Mouse (Mus musculus) olfactory bulb, adult 2 months (tissue): ENCODE measurements around the gene Tcf7l2. TPM values are rescaled to one million over a fixed set of nuclear protein-coding genes. Genes with fewer than 3 reads are reported as not detected.
A peak's percentile ranks its signal among the peaks of the same experiment; 100 is the strongest.

Experiments
- H3K27ac ChIP-seq: fragments of 200-500 bp; 2 replicates; pipeline ENCODE4 v1.5.1; 2012; ENCODE audit warnings: low read depth, low read length; ENCODE audit not compliant: insufficient read depth
- H3K4me1 ChIP-seq: fragments of 200-500 bp; 2 replicates; pipeline ENCODE4 v1.6.1; 2012; ENCODE audit warnings: low read length; ENCODE audit not compliant: control insufficient read depth, insufficient read depth
- H3K4me3 ChIP-seq: fragments of 200-500 bp; 2 replicates; pipeline ENCODE4 v1.5.1; 2012; ENCODE audit warnings: mild to moderate bottlenecking, low read depth, low read length, moderate library complexity; ENCODE audit not compliant: insufficient read depth
- CTCF ChIP-seq: fragments of 200-500 bp; IDR thresholded peaks from 2 replicates; pipeline ENCODE4 v1.5.1; 2012; ENCODE audit warnings: low read depth, mild to moderate bottlenecking, low read length, moderate library complexity; ENCODE audit not compliant: insufficient read depth
- POLR2A ChIP-seq: fragments of 200-500 bp; IDR thresholded peaks from 2 replicates; pipeline ENCODE4 v1.6.1; 2012; ENCODE audit warnings: mild to moderate bottlenecking, low read depth, low read length, moderate library complexity; ENCODE audit not compliant: insufficient read depth
- WGBS: fragments of 180-500 bp; shearing (Covaris S2); methylation state at CpG from one replicate; pipeline ENCODE4 v1.1.7; 2018; 5-methylcytosine and 5-hydroxymethylcytosine counted together
- polyA plus RNA-seq: library from polyadenylated mRNA; stranded (reverse); fragments of >200 nt; gene quantifications from 2 replicates; pipeline ENCODE4 v1.2.4, GENCODE M21; 2012; ENCODE audit warnings: low replicate concordance; ENCODE audit not compliant: missing spikeins, insufficient read depth, insufficient read length

The Tcf7l2 gene
- polyA plus RNA-seq, 1 experiment, result not detected

DNA sequence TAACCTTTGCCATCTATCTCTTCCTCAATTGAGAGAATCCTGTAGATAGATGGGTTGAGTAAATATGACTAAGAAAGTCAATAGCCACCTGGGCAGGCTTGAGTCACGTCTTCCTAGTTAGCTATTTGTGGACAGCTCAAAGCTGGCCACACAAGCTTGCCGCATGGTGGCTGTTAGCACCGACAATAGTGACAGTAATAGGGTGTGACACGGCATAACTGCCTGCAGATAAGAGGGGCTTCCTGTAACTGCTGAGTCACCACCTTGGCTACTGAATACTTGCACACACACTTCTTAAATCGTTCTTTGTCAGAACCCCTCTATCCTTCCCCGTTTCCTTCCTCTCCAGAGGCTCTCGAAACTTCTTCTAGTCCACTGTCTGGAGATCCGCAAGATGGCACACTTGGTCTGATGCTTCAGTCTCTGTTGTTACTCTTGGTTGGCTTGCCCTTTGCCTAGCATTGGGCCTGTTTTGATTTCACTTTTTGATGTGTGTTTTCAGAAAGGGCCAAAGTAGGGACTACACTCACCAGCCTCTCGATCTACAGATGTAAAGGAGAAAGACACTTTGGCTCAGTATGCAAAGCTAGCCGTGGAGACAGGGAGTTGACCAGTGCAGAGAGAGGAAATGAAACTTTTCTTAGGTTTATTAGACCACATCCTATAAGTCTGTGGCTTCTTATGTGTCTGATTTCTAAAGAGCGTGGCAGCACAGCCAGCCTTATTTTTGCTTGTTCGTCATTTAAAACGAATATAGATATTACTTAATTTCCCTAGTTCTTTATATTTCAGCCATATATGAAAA is 124.4 kb downstream of the Tcf7l2 start:
- no peak for TF ChIP-seq POLR2A
- Histone ChIP-seq H3K4me3 (no peak overlapping the region), H3K4me1 (no peaks in the 10 kb centered on the region), H3K27ac (no peak overlapping the region)
- 91% methylated on average over 13 of the region's 13 CpGs for WGBS

DNA sequence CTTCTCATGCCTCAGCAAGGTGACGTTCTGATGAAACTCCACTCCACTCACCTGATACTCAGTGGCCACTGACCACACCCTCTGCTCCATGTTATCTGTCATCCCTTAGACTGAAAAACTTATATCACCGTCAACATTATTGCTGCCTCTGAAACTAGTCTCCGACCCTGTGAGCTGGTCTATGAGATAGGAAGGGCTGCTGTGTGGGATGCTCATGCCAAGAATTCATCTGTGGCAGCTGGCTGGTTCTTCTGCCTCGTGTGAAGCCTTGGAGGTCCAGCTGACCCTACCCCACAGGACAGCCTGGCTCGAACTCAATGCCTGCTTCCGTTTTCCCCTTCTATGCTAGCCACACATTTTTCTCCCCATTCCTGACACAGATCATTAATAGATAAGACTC is 125.6 kb downstream of the Tcf7l2 start:
- Histone ChIP-seq H3K27ac (no peak overlapping the region), H3K4me1 (no peaks in the 10 kb centered on the region), H3K4me3 (no peak overlapping the region)
- TF ChIP-seq CTCF, result no peak
- no peak for TF ChIP-seq POLR2A
- WGBS, result 89% methylated on average over 6 of the region's 6 CpGs

DNA sequence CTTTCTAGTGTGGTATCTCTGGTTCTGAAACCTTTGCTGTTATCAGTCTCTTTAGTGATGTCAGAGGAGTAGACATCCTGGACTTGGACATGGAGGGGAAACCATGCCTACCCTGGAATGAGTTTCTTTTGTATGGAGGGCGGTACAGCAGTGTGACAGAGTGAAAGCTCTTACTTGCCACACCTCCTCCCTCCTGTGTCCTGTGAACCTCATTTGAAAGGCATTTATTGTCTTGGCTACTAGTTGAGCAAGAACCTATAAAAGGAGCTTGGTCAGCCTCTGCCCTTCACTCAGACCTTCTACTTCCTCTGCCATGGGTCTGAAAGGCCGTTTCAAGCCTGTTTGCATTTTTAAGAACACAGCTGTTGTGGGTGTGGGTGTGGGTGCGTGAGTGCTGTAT is 126.3 kb downstream of the Tcf7l2 start:
- no peaks in the 10 kb centered on the region for H3K4me1 ChIP-seq
- no peak overlapping the region for H3K27ac ChIP-seq
- no peak overlapping the region for H3K4me3 ChIP-seq
- no peak for TF ChIP-seq POLR2A
- TF ChIP-seq CTCF, result no peak
- 91% methylated on average over 3 of the region's 3 CpGs for WGBS

DNA sequence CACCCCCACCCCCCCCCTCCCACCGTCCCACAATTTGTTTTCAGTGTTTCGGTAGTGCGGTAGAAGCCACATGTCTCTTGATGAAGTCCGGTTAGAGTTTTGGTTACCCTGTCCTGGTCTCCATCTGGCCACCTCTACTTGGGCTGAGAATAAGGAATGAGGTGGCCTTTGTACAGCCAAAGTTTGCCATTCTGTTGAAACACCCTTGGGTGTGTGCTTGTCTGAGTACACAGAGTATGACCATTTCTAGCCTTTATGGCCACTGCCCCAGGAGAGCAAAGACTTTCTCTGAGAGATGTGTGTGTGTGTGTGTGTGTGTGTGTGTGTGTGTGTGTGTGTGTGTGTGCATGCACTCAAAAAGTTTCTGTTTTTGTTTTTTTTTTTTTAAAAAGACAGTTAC is 127.0 kb downstream of the Tcf7l2 start:
- H3K4me3 ChIP-seq, result no peak overlapping the region
- TF ChIP-seq CTCF (no peak), POLR2A (no peak)
- 98% methylated on average over 4 of the region's 4 CpGs for WGBS
- H3K4me1 ChIP-seq, result 0 out of 2 replicates have a peak, but pooled peaks cover 2% of the 10 kb centered on the region
- H3K27ac ChIP-seq, result no peak overlapping the region

DNA sequence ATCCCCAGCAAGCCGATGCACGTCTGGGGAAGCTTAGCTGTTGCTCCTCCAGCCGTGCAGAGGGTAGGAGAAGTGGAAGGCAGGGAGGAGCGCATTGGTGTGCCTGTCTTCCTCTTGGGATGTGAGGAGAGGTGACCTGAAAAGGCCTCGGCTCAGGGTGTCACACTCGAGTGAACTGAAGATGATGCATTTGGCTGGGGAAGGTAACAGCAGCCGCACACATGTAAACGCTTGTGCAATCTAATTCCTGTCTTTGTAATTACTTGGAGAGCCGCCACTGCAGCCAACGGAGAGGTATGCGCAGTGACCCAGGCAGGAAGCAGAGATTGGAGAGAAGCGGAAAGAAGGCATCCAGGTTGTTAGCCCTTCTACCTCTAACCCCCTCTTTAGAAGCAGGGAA is 129.2 kb downstream of the Tcf7l2 start:
- no peak overlapping the region for H3K27ac ChIP-seq
- 0 out of 2 replicates have a peak, but pooled peaks cover 2% of the 10 kb centered on the region for H3K4me1 ChIP-seq
- H3K4me3 ChIP-seq, result no peak overlapping the region
- TF ChIP-seq POLR2A (no peak), CTCF (no peak)
- WGBS, result 88% methylated on average over 12 of the region's 12 CpGs

DNA sequence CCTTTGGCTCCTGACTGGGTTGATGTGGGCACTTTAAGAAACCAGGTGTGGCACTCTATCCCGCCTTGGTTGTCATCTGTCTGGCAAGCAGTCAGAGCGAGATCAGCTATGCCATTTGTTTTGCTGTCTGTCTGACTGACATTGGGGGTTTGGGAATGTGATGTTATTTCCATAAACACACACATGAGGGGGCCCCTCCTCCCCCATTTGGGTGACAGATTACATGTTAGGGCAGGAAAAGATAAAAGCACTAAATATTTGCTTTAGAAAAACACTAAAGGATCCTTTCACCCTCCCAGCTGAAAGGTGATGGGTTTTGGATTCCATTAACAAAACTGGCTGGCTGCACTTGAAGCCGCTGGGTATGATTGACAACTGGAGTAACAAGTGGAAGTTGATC is 129.9 kb downstream of the Tcf7l2 start:
- TF ChIP-seq POLR2A (no peak), CTCF (no peak)
- peaks cover 4% of the 10 kb centered on the region; the same call in 1 of the 2 replicates for H3K4me1 ChIP-seq
- no peak overlapping the region for H3K4me3 ChIP-seq
- 85% methylated on average over 3 of the region's 3 CpGs for WGBS
- H3K27ac ChIP-seq, result no peak overlapping the region

DNA sequence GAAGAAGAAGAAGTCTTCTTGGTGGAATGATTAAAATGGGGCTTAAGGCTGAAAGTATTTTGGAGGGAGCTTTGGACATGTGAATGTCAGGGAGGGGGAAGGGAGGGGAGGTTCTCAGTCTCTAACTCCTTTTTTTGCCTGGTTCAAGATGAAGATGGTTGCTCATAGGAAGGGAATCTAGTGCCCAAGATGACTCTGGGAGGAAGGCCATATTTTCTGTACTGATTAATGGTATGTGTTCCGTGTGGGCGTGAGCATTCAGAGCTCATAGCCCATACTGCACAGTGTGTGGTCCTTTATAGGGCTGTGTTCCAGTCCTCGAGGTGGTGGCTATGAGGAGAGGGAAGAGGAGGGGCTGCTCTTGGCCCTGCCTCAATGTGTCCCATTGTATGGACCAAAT is 131.6 kb downstream of the Tcf7l2 start:
- no peak overlapping the region for H3K27ac ChIP-seq
- no peak for TF ChIP-seq CTCF
- TF ChIP-seq POLR2A, result no peak
- H3K4me1 ChIP-seq, result peaks cover 9% of the 10 kb centered on the region; the same call in 1 of the 2 replicates
- no peak overlapping the region for H3K4me3 ChIP-seq
- WGBS, result 77% methylated on average over 3 of the region's 3 CpGs

DNA sequence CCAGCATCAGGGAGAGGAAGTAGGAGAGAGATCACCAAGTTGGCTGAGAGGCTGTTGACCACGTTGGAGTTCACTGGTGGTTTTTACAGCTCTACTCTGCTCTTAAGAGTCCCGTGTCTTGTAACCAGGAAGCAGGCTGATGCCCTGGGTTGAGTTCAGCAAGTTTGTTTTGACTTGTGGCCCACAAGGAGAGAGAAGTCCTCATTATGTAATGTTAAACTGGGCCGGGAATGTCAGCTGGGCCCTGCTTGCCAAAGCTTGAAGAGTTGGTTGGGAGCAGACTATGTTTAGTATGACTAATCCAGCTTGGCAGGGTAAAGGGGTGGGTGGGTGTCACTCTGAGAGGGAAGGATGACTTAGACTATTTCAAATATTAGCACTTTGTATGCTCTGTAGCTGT is 134.9 kb downstream of the Tcf7l2 start:
- peaks cover 9% of the 10 kb centered on the region; the same call in 1 of the 2 replicates for H3K4me1 ChIP-seq
- no peak for TF ChIP-seq CTCF
- TF ChIP-seq POLR2A, result no peak
- 37% methylated on average over 3 of the region's 3 CpGs for whole genome bisulfite sequencing
- no peak overlapping the region for H3K27ac ChIP-seq
- H3K4me3 ChIP-seq, result no peak overlapping the region

DNA sequence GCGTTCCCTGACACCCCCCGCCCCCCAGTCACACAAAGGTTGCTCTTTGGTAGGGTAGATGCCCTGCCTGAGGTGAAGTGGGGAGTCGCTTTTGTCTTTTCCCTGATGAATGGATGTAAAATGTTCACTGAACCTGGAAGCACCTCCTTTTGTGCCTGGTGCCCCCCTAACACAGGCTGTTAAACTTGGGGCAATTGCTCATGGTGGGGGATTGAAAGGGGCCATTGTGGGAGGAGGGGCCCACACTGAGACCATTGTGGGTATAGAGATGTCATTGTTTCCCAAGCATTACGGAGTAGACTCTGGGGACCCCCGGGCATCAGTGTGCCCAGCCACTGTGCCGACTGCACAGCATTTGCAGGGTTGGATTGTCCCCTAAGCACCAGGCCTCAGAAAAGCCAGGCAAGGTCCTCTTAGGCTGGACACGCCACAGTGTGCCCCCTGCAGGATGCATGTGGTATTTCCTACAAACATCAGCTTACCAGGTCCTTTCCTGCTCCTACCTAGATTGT is 135.8 kb downstream of the Tcf7l2 start:
- TF ChIP-seq CTCF (peak; percentile 47; the same call in 1 of the 2 replicates), POLR2A (no peak)
- 44% methylated on average over 7 of the region's 7 CpGs for WGBS
- no peak overlapping the region for H3K4me3 ChIP-seq
- peaks cover 9% of the 10 kb centered on the region; the same call in 1 of the 2 replicates for H3K4me1 ChIP-seq
- no peak overlapping the region for H3K27ac ChIP-seq
